Mouse (Mus musculus) spleen, postnatal 36 days (tissue): ENCODE data around the gene Jag2.

Experiments used
- DNase-seq, 2 experiments: peaks; one replicate each; pipeline ENCODE4 v3.0.0; 2022; ENCODE audit warnings: low spot score in 2 of 2, mixed read lengths in 1 of 2

Jag2 gene

GRCm38 (mm10) chr12:112941156-112941775, 11.7 kb upstream of the Jag2 start:
- DNase-seq, result no peak

- DNase-seq, result no peak
Observed at GRCm38 (mm10) chr12:112940710-112941109, 11.1 kb upstream of the Jag2 start.

DNA sequence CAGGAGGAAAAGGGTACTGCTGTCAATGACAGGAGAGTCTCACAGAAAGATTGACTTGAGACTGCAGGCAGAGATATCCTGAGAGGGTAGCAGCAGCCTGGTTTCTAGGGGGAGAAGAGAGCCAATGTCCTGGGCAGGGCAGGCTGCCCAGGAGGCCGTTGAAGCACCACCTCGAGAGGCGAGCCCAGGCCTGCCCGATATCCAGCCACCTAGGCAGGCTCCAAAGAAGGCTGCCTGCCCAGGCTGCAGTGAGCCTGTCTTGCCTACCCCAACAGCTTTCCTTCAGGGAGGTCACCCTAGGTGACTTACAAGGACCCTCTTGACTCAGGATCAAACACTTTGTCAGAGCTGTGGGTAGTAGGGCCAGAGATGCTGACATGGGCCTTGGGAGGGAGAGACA, 10.7 kb upstream of the Jag2 start:
- no peak for DNase-seq

DNA sequence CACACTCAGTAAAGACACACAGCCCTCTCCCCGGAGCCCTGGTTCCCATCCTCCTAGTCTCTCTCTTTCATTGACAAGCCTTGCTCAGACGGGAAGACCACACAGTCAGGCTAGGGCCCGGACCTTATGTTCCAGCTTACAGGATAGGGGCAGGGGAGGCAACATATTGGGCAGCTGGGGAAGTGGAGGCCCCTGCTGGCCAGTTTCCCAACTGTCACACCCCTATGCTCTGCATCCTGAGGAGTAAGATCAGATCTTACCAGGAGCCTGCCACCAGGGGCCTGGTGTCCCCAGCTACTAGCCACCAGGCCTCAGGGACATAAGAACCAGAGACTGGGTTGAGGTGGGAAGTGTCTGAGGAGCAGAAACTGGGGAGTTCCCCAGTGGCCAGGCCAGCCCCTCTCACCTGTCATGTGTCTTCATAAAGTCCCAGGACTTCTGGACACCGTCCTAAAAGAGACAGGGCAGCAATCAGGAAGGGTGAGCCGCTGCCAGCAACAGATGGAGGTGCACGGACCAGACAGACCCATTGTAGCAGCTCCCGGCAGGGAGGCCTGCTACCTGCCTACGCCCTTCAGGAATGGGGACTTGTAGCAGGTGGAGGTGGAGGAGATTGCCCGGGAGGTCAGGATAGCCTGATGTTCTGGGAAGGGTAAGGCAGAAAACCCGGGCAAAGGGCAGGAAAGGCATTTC, 9.4 kb upstream of the Jag2 start:
- no peak for DNase-seq

DNA sequence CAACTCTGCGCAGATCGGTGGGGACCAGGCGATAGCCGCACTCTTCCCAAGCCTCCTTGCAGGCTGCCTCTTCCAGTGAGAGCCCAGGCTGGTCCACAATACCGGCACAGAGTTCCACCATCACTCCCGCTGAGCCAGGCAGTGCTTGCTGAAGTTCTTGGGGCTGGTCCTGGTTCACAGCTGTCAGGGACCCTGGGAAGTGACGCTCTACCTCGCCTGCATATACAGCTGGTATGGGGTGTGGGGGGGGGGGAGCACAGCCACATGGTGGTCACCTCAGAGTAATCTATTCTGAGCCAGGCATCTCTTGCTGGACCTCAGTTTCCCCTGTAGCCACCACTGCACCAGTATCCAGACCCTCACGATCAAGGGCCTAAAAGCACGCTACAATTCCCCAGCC, 8.8 kb upstream of the Jag2 start:
- no peak for DNase-seq

DNA sequence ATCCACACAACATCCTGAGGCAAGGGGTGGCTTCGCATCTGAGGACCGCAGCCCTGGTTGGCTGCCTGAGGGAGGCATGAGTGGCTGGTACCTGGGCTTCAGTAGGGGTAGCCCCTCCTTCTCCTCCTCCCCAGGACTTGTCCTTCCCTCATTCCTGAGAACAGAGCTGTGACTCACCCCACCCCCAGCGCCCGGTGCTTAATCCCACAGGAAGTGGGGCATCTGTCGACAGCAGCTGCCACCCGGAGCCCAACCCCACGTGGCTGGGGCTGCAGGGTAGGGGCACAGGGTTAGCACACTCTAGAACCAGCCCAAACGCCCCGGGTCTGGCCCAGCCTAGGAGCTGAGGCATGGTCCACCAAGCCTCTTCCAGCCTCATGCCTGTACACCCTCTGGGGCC, 8.3 kb upstream of the Jag2 start:
- DNase-seq, result no peak

DNA sequence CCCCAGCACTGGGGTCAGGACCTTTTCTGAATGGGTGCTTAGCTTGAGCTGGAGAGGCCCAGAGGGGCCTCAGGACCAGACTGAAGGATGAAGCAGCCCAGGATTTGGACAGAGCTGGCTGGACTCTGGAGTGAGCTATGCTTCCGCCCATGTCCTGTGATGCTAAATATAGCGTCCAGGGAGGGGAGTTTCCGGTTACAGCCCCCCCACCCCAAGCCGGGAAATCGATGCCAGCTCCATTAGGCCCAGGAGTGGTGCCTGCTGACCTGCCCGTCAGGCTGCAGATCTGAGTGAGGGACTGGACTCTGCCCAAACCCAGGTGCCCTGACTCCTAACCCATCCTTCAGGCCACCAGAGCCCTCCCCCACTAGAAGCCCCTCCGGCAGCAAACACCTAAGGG, 3.1 kb upstream of the Jag2 start:
- no peak for DNase-seq

DNA sequence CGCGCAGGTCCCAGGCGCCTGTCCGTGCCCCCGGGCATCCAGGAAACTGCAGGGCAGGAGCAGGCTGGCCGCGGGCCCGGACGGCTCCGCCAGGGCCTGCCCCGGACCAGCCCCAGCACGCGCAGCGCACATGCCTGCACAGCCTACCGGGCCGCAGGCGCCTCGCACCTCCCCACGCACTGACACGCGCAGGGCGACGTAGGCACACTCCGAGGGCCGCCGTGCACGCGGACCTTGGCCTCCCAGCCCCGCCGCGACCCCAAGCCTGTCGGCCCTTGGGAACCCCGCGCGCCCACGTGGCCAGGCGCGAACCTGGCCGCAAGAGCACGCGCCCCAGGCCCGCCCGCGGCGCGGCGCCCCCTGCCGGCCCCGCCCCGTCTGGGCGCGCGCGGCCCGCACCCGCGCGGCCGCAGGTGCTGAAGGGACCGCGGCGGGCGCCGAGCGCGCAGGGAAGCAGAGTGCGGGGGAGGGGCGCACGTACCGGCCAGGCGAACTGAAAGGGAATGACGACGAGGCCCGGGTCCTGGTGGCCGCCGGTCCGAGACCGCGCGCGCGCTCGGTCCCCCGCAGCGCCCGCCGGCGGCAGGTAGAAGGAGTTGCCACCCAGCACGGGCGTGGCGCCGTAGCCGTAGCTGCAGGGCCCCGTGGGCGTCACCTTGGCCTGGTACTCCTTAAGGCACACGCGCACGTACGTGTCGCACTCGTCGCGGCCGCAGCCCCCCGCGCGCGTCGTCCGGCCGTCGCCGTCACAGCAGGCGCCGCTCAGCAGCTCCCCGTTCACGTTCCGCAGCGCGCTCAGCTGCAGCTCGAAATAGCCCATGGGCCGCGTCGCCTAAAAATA, 955 bp downstream of the Jag2 start:
- no peak for DNase-seq

- no peak for DNase-seq
Observed at GRCm38 (mm10) chr12:112927265-112927664, 2.3 kb downstream of the Jag2 start.

DNA sequence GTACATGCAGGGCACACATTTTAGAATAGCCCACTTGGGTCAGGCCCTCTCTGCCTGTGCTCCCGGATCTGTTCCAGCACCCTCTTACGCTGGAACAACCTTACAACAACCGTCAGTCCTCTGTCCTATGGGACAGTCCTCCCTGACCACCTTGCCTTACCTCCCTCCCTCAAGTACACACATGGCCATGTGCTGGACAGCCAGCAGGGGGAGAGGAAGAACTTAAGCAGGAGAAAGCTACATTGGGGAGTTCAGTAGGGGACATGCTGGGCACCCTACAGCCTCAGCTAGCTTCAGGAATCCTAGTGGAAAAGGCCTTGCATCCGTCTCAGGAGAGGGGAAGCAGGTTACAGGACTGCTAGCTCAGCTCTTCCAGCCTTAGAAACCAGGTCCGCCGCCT, 3.6 kb downstream of the Jag2 start:
- DNase-seq, result no peak

DNA sequence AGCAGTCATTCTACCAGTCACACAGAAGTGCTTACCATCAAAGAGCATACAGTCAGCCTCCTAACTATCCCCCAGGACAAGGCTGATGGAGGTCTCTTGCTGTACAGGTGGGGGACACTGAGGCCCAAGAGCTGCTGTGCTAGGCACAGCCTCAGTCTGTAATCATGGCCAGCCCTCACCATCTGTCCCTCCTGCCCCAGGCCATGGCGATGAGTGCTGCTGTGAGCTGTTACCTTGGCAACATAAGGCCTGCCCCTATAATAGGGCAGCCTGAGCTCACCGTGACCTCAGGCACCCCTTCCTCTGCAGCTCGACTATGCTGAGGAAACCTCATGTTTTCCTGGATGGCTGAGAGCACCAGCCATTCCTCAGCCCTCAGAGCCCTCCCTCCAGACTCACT, 7.0 kb downstream of the Jag2 start:
- DNase-seq, result no peak

DNA sequence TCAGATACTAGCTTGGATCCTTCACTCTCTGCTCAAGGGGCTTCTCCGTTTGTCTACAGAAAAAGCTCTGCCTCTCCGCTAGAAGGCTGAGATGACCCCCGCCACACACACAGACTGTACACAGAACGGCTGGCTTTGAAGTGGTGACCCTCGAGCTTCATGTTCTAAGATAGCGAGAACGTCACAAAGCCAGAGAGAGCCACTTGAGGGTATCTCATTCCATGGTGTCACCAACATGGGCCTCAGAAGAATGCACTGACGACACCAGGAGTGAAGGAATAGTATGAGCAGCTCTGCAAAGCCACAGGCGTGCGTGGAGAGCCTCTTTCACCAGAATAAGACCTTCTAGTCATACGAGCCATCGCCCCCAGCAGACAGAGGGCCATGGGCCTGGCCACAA, 8.1 kb downstream of the Jag2 start:
- DNase-seq, result no peak

DNA sequence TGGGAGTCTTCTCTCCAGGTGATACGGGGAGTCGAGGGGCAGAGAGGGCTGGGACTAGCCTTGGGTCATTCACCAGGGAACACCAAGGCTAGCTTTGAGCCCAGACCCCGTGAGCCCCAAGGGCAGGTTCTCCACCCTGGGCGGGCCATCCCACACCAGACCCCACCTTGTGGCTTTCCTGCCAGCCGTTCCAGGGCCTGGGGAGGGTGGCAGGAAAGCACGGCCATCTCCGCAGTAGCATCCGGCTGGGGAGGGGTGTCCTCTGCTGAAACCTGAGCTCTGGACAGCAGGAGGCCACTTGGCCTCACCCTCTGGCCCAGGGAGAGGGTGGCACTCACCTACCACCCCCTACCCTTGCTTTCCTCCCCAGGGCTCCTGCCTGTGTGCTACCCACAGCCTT, 11.7 kb downstream of the Jag2 start:
- no peak for DNase-seq

GRCm38 (mm10) chr12:112917486-112917885, 12.1 kb downstream of the Jag2 start:
- no peak for DNase-seq

GRCm38 (mm10) chr12:112916698-112917400, 12.7 kb downstream of the Jag2 start:
- no peak for DNase-seq

DNA sequence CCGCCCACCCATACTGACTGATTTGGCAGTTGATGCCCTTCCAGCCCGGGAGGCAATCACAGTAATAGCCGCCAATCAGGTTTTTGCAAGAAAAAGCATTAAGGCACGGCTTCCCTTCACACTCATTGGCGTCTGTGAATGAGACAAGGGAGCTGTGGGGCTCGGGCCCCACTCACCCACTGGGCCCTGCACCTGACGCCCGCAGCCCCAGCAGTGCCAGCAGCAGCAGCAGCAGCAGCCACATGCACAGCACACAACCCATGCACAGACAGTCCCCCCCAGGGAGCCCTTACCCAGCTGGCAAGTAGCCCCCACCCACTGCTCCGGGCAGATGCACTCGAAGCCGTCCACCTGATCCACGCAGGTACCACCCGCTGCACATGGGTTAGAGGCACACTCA, 14.0 kb downstream of the Jag2 start:
- no peak for DNase-seq

- DNase-seq, result peak; percentile 21 to 32
Observed at GRCm38 (mm10) chr12:112914527-112914926, 15.0 kb downstream of the Jag2 start.

DNA sequence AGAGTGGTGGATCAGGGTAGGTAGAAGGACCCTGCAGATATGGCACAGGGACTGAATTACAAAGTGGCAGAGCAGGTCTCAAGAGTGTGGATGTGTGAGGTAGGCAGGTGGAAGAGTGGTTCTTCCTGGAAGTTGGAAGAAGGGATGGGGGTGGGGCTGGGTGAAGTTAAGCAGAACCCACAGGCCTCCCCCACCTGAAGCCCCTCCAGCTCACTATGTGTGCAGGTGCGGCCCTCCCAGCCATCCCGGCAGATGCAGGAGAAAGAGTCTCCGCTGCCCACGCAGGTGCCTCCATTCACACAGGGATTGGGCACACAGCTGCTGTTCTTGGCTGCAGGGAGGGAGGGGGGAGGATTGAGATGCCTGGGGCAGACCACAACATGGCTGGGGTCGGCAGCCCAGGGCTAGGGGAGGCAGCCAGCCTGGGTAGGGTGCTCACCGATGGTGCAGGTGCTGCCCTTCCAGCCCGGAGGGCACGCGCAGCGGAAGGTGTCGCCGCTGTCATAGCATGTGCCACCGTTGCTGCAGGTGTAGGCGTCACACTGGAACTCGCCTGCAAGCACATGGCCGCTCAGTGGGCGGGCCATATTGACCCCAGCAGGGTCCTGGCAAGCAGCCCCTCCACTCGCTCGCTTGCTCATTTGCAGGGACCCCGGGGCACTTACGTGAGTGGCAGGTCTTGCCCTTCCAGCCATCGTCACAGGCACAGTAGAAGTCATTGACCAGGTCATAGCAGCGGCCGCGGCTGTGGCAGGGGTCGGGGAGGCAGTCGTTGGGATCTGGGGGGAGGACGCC, 16.4 kb downstream of the Jag2 start:
- DNase-seq, result no peak

DNA sequence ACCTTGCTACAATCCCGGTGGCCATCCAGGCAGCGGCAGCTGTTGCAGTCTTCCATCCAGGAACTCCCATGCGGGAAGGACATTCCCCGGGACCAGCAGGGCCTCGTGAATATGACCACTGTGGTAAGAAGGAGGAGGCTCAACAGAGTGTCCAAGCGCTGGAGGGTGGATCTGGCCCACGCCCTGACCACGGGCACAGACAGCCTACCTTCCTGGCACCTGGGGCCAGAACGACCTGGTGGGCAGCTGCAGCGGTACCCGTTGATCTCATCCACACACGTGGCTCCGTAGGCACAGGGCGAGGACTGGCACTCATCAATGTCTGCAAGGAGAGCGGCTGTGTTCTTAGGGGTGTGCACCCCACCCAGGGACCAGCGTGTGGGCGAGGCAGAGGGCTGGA, 17.9 kb downstream of the Jag2 start:
- no peak for DNase-seq

- DNase-seq, result no peak
Observed at GRCm38 (mm10) chr12:112908991-112909390, 20.6 kb downstream of the Jag2 start.

- no peak for DNase-seq
Observed at GRCm38 (mm10) chr12:112905001-112905400, 24.6 kb downstream of the Jag2 start.
